Mouse (Mus musculus): ENCODE measurements at regions not wholly inside any gene's neighbourhood (a gene's known extent, or its start where the extent isn't known, plus 50 kb on each side); places are given as distances from the start of the nearest gene placed in this dataset.

DNA sequence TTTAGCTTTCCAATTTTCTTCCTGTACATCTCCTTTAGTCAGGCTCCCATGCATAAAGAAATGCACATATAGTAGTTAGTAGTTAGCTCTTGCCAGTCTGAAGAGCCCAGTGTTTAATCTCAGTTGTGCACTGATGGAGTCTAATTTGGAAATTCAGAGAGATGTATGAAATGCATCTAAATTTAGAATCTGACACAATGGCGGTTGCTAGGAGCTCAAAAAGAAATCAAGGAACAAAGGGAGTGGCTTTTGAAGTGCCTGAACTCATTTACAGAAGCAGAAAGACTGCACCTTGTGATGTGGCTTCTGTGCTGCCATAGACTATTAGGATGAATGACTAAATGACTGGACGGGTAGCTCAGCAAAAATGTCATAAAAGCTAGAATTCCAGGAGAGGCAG lies 916.3 kb downstream of the Rps29 start:
- ATAC-seq (replicated peaks; ENCODE audit: low read depth, poor library complexity, severe bottlenecking): no peak

DNA sequence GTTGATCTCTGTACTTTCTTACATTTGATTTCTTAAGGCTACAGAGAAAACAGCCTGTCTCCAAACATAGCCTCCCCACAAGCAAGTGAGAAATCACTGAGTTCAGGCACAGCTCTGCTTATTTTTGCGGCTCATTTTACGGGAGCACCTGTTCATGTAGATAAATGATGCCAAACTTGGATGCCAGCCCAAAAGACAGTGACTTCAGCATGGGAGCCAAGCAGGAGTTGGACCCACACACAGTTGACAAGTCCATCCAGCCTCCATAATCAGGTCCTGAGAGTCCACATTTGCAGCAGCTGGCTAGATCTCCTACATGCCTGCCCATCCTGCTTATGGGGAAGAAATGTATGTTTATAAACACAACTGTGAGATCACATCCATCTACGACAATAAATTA lies 927.2 kb downstream of the Rps29 start:
- no peak for ATAC-seq (replicated peaks; ENCODE audit: low read depth, poor library complexity, severe bottlenecking)

DNA sequence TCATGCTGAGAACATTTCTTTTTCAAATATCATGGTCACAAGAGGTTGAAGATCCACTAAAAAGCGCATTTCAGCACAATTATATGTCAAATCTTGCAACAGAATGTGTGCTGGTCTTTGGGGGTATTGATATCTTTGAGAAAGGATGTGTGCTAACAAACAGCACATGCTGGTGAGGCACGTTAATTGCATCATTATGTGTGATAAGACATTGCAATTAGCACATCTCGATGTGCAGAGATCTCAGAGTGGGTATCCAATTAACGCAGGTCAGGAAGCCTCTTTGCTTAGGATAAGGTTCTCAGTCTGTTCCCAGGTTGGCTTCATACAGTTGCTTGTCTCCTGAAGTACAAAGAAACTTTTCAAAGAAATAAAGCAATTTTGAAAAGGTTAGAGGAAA lies 941.9 kb downstream of the Rps29 start:
- no peak for ATAC-seq (replicated peaks; ENCODE audit: low read depth, poor library complexity, severe bottlenecking)

DNA sequence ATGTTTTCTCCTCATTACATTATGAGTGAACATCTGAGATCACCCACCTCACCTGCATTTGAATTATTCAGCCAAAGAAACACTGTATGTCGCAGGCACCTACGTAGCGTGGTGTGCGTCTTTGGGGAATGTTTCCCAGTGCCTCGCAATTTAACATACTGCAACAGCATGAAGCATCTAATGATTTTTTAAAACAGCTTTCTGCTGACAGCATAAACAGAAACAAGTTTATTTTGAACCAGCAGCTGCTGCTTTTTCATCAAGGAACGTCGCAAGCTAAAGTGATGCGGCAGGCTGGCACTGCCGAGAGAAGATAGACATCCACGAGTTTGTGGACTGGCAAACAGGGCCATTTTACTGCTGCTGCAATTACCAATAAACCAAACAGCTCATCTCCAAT lies 950.7 kb downstream of the Rps29 start:
- no peak for ATAC-seq (replicated peaks; ENCODE audit: low read depth, poor library complexity, severe bottlenecking)

DNA sequence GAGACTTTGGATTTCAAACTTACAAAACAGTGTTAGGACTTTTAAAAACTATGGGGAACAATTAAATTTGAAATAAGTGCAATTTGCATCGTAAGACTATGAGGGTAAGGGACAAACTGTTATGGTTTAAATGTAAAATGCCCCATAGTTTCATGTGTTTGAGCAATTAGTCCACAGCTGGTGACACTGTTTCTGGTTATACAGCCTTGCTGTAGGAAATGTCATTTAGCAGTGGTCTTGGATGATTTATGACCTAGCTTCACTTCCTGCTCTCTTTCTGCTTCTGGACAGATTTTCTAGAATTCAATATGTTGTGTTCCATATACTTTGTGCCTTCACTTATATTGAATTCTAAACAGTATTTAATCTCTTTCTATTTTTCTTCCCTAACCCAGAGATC lies 961.5 kb upstream of the Mdga2 start:
- ATAC-seq (replicated peaks; ENCODE audit: low read depth, poor library complexity, severe bottlenecking): 0 out of 2 replicates have a peak, but pooled peaks have one; percentile 29

DNA sequence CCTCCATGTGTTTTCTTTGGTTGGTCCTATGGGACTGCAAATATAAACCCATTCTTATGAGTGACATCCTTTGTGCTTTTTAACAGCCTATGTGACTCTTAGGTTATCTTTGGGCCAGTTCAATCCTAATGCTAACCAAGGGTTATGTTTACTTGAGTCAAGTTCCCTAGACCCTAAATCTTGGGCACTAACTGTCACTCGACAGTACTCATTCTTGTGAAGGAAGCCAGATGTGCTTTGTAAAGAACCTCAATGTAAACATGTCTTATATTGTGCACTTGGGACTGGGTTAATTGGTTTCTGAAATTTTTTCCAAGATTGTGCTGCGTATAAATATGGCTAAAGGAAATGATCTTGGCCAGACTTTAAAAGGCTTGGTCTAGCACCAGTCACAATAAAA lies 939.0 kb upstream of the Mdga2 start:
- no peak for ATAC-seq (replicated peaks; ENCODE audit: low read depth, poor library complexity, severe bottlenecking)

DNA sequence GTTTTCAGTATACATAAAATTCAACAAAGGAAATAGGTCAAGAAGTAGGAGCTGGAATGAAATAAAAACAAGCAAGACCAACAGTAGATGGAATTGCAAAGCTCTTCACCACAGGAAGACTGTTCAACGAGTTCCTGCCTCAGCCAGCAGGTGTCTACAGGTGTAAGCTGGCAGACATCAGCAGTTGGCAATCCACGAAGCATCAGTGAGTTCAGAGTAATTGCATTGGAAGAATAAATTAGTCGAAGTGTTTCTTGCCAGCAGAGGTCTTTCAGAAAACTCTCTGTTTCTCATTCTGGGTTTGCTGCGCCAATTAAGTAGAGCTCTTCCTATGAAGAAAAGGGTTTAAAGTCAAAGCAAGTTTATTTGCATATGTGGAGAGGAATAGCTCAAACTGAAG lies 925.7 kb upstream of the Mdga2 start:
- ATAC-seq (replicated peaks; ENCODE audit: low read depth, poor library complexity, severe bottlenecking): no peak

DNA sequence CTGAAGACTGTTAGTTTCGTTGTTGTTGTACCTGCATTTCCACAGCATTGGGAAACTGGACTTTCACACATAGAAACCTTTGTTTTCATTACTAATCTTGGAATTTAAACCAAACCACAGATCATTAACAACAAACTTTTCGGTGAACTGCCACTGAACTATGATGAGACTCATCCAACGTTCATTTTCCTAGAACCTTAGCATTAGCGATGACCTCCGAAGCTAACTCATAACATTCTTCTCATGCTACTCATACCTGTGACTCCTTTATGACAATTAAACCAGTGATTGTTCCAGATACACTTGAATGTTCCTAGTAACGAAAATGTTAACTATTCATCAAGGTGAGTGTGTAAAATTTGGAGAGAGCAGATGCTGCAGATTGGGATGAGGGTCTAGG lies 917.5 kb upstream of the Mdga2 start:
- ATAC-seq (replicated peaks; ENCODE audit: low read depth, poor library complexity, severe bottlenecking): no peak

DNA sequence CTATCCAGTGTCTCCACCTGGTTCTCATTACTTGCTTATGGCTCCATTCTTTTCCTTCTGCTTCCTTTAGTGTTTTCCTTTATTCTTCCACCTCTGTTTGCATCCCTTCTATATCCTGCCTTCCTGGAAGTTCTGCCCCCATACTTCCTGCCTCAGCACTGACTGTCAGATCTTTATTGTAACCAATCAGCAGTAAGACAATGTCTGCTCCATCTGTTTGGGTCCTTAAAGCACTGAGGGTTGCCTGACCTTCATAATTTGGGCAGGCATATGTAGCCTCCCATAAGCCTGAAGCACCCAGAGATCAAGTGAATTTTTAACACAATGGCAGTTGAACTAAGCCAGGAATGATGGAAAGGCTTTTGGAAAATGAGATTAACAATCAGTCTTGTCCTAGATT lies 909.4 kb upstream of the Mdga2 start:
- ATAC-seq (replicated peaks; ENCODE audit: low read depth, poor library complexity, severe bottlenecking): no peak

DNA sequence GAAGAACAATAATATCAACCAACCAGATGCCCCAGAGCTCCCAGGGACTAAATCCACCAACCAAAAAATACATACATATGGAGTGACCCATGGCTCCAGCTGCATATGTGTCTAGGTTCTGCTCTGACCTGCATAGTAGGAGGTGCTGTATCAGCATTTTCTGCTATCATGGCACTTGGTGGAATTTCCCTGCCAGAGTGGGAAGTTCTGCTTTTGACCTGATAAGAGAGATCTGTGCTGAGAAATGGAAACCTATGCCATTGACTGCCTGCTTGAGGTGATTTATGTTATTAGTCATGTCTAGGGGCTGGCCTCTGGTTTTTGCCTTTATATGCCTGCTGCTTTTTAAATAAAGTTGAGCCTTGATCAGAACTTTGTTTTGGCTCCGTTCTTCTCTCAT lies 893.4 kb upstream of the Mdga2 start:
- ATAC-seq (replicated peaks; ENCODE audit: low read depth, poor library complexity, severe bottlenecking): peak; percentile 94

Data from common myeloid progenitor, adult 5-6 weeks (primary cell).